Comparison of ENCODE assay signal across 15 mouse cellular contexts in the genomic region with DNA sequence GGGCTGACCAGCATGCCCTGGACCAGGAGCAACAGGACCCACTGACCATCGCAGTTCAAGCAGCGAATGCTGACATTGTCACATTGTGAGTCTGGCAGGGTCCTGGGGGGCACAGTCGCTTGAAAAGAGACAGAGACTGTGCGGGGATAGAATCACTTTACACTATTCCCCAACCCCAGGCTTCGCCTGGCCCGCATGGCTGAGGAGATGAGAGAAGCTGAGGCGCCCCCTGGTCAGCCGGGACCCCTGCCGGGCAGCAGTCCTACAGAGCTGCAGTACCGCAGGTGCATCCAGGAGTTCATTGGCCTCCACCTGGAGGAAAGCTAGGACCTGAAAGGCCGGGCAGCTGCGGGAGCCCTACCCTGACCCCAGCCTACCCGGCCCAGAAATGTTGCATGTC. TPM values are rescaled to one million over a fixed set of nuclear protein-coding genes. Genes with fewer than 3 reads are reported as not detected.
DNase-seq lines count a peak whose midpoint lies in the region; ATAC-seq and TF ChIP-seq lines count a peak whose summit lies in the region.
"Had no signal": no experiment of that assay in that cellular context is flagged by ENCODE, and none has a peak within 500 bp of the region (broad histone marks: within the 10 kb centered on the region; RNA-seq: fewer than 3 reads in every experiment).

No protein-coding gene starts in this region.

- no peak overlapping the region for H3K4me2 ChIP-seq in forebrain, embryonic 11.5 days (ENCODE audit: low read depth, low read length, severe bottlenecking)
- H3K4me2 ChIP-seq in forebrain, embryonic 16.5 days (ENCODE audit: low read length), result no peak overlapping the region
- H3K4me2 ChIP-seq in kidney, embryonic 14.5 days (replicated peaks; ENCODE audit: low read depth, low read length), result no peak overlapping the region
- H3K4me2 ChIP-seq: embryonic facial prominence, embryonic 13.5 days; midbrain, embryonic 15.5 days had no signal

- TF ChIP-seq CTCF in layer of hippocampus, adult 2 months (conservative IDR thresholded peaks at IDR 0.05), result no peak

- no peaks in the 10 kb centered on the region for H3K9me3 ChIP-seq in forebrain, embryonic 11.5 days (ENCODE audit: control insufficient read depth, low read length)
- no peaks in the 10 kb centered on the region for H3K9me3 ChIP-seq in forebrain, embryonic 16.5 days (ENCODE audit: control insufficient read depth, low read length)
- H3K9me3 ChIP-seq in kidney, embryonic 14.5 days (ENCODE audit: control insufficient read depth, low read length), result no peaks in the 10 kb centered on the region
- H3K9me3 ChIP-seq: embryonic facial prominence, embryonic 13.5 days; limb, embryonic 10.5 days; midbrain, embryonic 15.5 days had no signal

- 91% methylated on average over 13 of the region's 13 CpGs for WGBS in forebrain, embryonic 11.5 days
- WGBS in forebrain, embryonic 16.5 days, result 84% methylated on average over 13 of the region's 13 CpGs
- 87% methylated on average over 13 of the region's 13 CpGs for WGBS in kidney, embryonic 14.5 days

- H3K27ac ChIP-seq in forebrain, embryonic 11.5 days (ENCODE audit: low read depth, low read length), result no peak overlapping the region
- no peak overlapping the region for H3K27ac ChIP-seq in forebrain, embryonic 16.5 days (ENCODE audit: low read length)
- no peak overlapping the region for H3K27ac ChIP-seq in kidney, embryonic 14.5 days (ENCODE audit: low read depth, low read length)
- no peak overlapping the region for H3K27ac ChIP-seq in layer of hippocampus, adult 2 months
- H3K27ac ChIP-seq: embryonic facial prominence, embryonic 13.5 days; hindbrain, postnatal 0 days; limb, embryonic 10.5 days; liver, embryonic 14.5 days; macrophage; midbrain, embryonic 15.5 days had no signal

- ATAC-seq in forebrain, embryonic 11.5 days (replicated peaks; ENCODE audit: low FRiP score), result no peak
- ATAC-seq in forebrain, embryonic 16.5 days, result no peak
- no peak for ATAC-seq in kidney, embryonic 14.5 days (ENCODE audit: low FRiP score, low TSS enrichment)
- ATAC-seq: hindbrain, postnatal 0 days; midbrain, embryonic 15.5 days had no signal

- H3K27me3 ChIP-seq in forebrain, embryonic 11.5 days (ENCODE audit: control insufficient read depth, insufficient read depth, low read length), result no peaks in the 10 kb centered on the region
- H3K27me3 ChIP-seq in forebrain, embryonic 16.5 days (replicated peaks; ENCODE audit: control insufficient read depth, insufficient read depth, low read length), result no peaks in the 10 kb centered on the region
- H3K27me3 ChIP-seq in kidney, embryonic 14.5 days (ENCODE audit: control insufficient read depth, insufficient read depth, low read length), result no peaks in the 10 kb centered on the region
- H3K27me3 ChIP-seq: embryonic facial prominence, embryonic 13.5 days; midbrain, embryonic 15.5 days had no signal

- peak; percentile 46 for DNase-seq in forebrain, embryonic 11.5 days (ENCODE audit: low spot score)
- DNase-seq in kidney, postnatal 25 days, result peak; percentile 0 to 26
- DNase-seq in ovary, postnatal 36 days (ENCODE audit: low spot score), result peak; percentile 3
- DNase-seq in ovary, postnatal 10 days (ENCODE audit: low spot score), result no peak
- no peak for DNase-seq in layer of hippocampus, adult 2 months (ENCODE audit: low spot score in 2 of 2)
- DNase-seq: kidney, adult 18-20 months; thymus, postnatal 14 days had no signal

- no peak overlapping the region for H3K4me3 ChIP-seq in forebrain, embryonic 11.5 days (ENCODE audit: low read depth, low read length)
- no peak overlapping the region for H3K4me3 ChIP-seq in forebrain, embryonic 16.5 days (replicated peaks; ENCODE audit: low read length)
- no peak overlapping the region for H3K4me3 ChIP-seq in kidney, embryonic 14.5 days (ENCODE audit: low read length)
- H3K4me3 ChIP-seq in layer of hippocampus, adult 2 months, result no peak overlapping the region
- H3K4me3 ChIP-seq: embryonic facial prominence, embryonic 13.5 days; limb, embryonic 10.5 days; midbrain, embryonic 15.5 days had no signal

- H3K9ac ChIP-seq in forebrain, embryonic 11.5 days (ENCODE audit: low read length), result no peak overlapping the region
- H3K9ac ChIP-seq in forebrain, embryonic 16.5 days (replicated peaks; ENCODE audit: low read depth, low read length), result no peak overlapping the region
- no peak overlapping the region for H3K9ac ChIP-seq in kidney, embryonic 14.5 days (ENCODE audit: low read depth, low read length)
- H3K9ac ChIP-seq: embryonic facial prominence, embryonic 13.5 days; liver, embryonic 14.5 days; midbrain, embryonic 15.5 days had no signal

- peaks cover 4% of the 10 kb centered on the region; the same call in 1 of the 2 replicates for H3K36me3 ChIP-seq in forebrain, embryonic 11.5 days (ENCODE audit: control insufficient read depth, insufficient read depth, low read length)
- H3K36me3 ChIP-seq in forebrain, embryonic 16.5 days (ENCODE audit: control insufficient read depth, insufficient read depth), result peaks cover 49% of the 10 kb centered on the region
- peaks cover 45% of the 10 kb centered on the region for H3K36me3 ChIP-seq in kidney, embryonic 14.5 days (ENCODE audit: control insufficient read depth, insufficient read depth, low read length)

- no peaks in the 10 kb centered on the region for H3K4me1 ChIP-seq in forebrain, embryonic 11.5 days (replicated peaks; ENCODE audit: control insufficient read depth, insufficient read depth, low read length)
- no peaks in the 10 kb centered on the region for H3K4me1 ChIP-seq in forebrain, embryonic 16.5 days (replicated peaks; ENCODE audit: control insufficient read depth, insufficient read depth, low read length)
- no peaks in the 10 kb centered on the region for H3K4me1 ChIP-seq in kidney, embryonic 14.5 days (ENCODE audit: control insufficient read depth, insufficient read depth, low read length)
- H3K4me1 ChIP-seq: embryonic facial prominence, embryonic 13.5 days; limb, embryonic 10.5 days; midbrain, embryonic 15.5 days had no signal

RNA-seq across cellular contexts. Expression of a gene that starts 14.0 kb away (rescaled TPM):
- polyA plus RNA-seq in forebrain, embryonic 11.5 days (2014; fragmentation: Nextera tagmentation; extraction: Ambion mirVana), result 34.6 and 34.8 TPM in 2 replicates
- 94.8 and 101 TPM in 2 replicates for polyA plus RNA-seq in forebrain, embryonic 16.5 days (2015; fragmentation: Nextera tagmentation; extraction: Ambion mirVana)
- polyA plus RNA-seq in kidney, embryonic 14.5 days (2014; fragmentation: Nextera tagmentation; extraction: Ambion mirVana), result 10.3 and 15.5 TPM in 2 replicates
- total RNA-seq in layer of hippocampus, adult 2 months (2021), result 100 to 1,000 TPM; 121 to 129 TPM

RNA-seq across cellular contexts. Expression of a gene that starts 14.1 kb away (rescaled TPM):
- 53.4 and 53.7 TPM in 2 replicates for polyA plus RNA-seq in forebrain, embryonic 11.5 days (2014; fragmentation: Nextera tagmentation; extraction: Ambion mirVana)
- 68.0 and 70.3 TPM in 2 replicates for polyA plus RNA-seq in forebrain, embryonic 16.5 days (2015; fragmentation: Nextera tagmentation; extraction: Ambion mirVana)
- polyA plus RNA-seq in kidney, embryonic 14.5 days (2014; fragmentation: Nextera tagmentation; extraction: Ambion mirVana), result 41.4 and 50.5 TPM in 2 replicates
- total RNA-seq in layer of hippocampus, adult 2 months (2021), result 10 to 100 TPM; 62.3 to 68.1 TPM

RNA-seq across cellular contexts. Expression of a gene that starts 36.3 kb away (rescaled TPM):
- polyA plus RNA-seq in forebrain, embryonic 11.5 days (2014; fragmentation: Nextera tagmentation; extraction: Ambion mirVana), result 108 and 117 TPM in 2 replicates
- 89.8 and 100 TPM in 2 replicates for polyA plus RNA-seq in forebrain, embryonic 16.5 days (2015; fragmentation: Nextera tagmentation; extraction: Ambion mirVana)
- polyA plus RNA-seq in kidney, embryonic 14.5 days (2014; fragmentation: Nextera tagmentation; extraction: Ambion mirVana), result 73.1 and 74.6 TPM in 2 replicates
- total RNA-seq in layer of hippocampus, adult 2 months (2021), result 10 to 100 TPM; 33.7 to 35.8 TPM

RNA-seq across cellular contexts. Expression of a gene that starts 36.4 kb away (rescaled TPM):
- polyA plus RNA-seq in forebrain, embryonic 11.5 days (2014; fragmentation: Nextera tagmentation; extraction: Ambion mirVana), result 22.3 and 27.0 TPM in 2 replicates
- 22.5 and 23.8 TPM in 2 replicates for polyA plus RNA-seq in forebrain, embryonic 16.5 days (2015; fragmentation: Nextera tagmentation; extraction: Ambion mirVana)
- 11.1 and 18.8 TPM in 2 replicates for polyA plus RNA-seq in kidney, embryonic 14.5 days (2014; fragmentation: Nextera tagmentation; extraction: Ambion mirVana)
- 10 to 100 TPM; 29.2 to 31.7 TPM for total RNA-seq in layer of hippocampus, adult 2 months (2021)

RNA-seq across cellular contexts. Expression of a gene that starts 38.0 kb away (rescaled TPM):
- polyA plus RNA-seq in forebrain, embryonic 11.5 days (2014; fragmentation: Nextera tagmentation; extraction: Ambion mirVana), result 159 and 165 TPM in 2 replicates
- polyA plus RNA-seq in forebrain, embryonic 16.5 days (2015; fragmentation: Nextera tagmentation; extraction: Ambion mirVana), result 115 and 121 TPM in 2 replicates
- polyA plus RNA-seq in kidney, embryonic 14.5 days (2014; fragmentation: Nextera tagmentation; extraction: Ambion mirVana), result 121 and 127 TPM in 2 replicates
- 10 to 100 TPM; 69.8 to 71.2 TPM for total RNA-seq in layer of hippocampus, adult 2 months (2021)

Comparison
In these comparisons a context has a peak if more than half of its experiments do, and no peak if none do; other contexts are left out.
1. DNase-seq: peak in forebrain, embryonic 11.5 days (single experiment), kidney, postnatal 25 days (2 of 2) and ovary, postnatal 36 days (single experiment); none in ovary, postnatal 10 days (single experiment) and layer of hippocampus, adult 2 months (0 of 2).